Mouse (Mus musculus) heart, adult 2 months (tissue): ENCODE results near the gene Selenof. TPM values are rescaled to one million over a fixed set of nuclear protein-coding genes. Genes with fewer than 3 reads are reported as not detected.

Experiments used
- DNase-seq, 2 experiments: peaks; one replicate each; pipeline ENCODE4 v3.0.0; 2021
- H3K27ac ChIP-seq: fragments of 200-600 bp; 2 replicates; pipeline ENCODE4 v1.8.1; 2022
- H3K27me3 ChIP-seq: fragments of 200-500 bp; 2 replicates; pipeline ENCODE4 v1.6.1; 2012; ENCODE audit warnings: mild to moderate bottlenecking, low read length, inconsistent platforms, mixed read lengths; ENCODE audit not compliant: control insufficient read depth, insufficient read depth
- H3K36me3 ChIP-seq: fragments of 200-500 bp; 2 replicates; pipeline ENCODE4 v1.6.1; 2012; ENCODE audit warnings: low read length, inconsistent platforms; ENCODE audit not compliant: control insufficient read depth, insufficient read depth
- H3K4me1 ChIP-seq: fragments of 200-500 bp; 2 replicates; pipeline ENCODE4 v1.6.1; 2011; ENCODE audit warnings: low read length; ENCODE audit not compliant: control insufficient read depth, insufficient read depth
- H3K4me3 ChIP-seq: fragments of 200-600 bp; 2 replicates; pipeline ENCODE4 v1.8.1; 2022
- H3K79me2 ChIP-seq: fragments of 200-500 bp; replicated peaks from 2 replicates; pipeline ENCODE4 v1.6.1; 2012; ENCODE audit warnings: mild to moderate bottlenecking, inconsistent platforms, low read length, moderate library complexity, mixed read lengths; ENCODE audit not compliant: control insufficient read depth, insufficient read depth
- H3K9ac ChIP-seq: fragments of 200-500 bp; 2 replicates; pipeline ENCODE4 v1.6.1; 2012; ENCODE audit warnings: low read depth, mild to moderate bottlenecking, control low read depth, inconsistent platforms, low read length, mixed read lengths
- CTCF ChIP-seq: fragments of 200-600 bp; IDR thresholded peaks from 2 replicates; pipeline ENCODE4 v1.8.1; 2022; ENCODE audit warnings: antibody characterized with exemption, mild to moderate bottlenecking, moderate library complexity
- EP300 ChIP-seq: fragments of 200-500 bp; IDR thresholded peaks from 2 replicates; pipeline ENCODE4 v1.6.1; 2011; ENCODE audit warnings: low read depth, low read length, control low read depth; ENCODE audit not compliant: insufficient read depth
- POLR2A ChIP-seq: fragments of 200-500 bp; IDR thresholded peaks from 2 replicates; pipeline ENCODE4 v1.6.1; 2011; ENCODE audit warnings: mild to moderate bottlenecking, low read depth, low read length, control low read depth; ENCODE audit not compliant: insufficient read depth
- WGBS: fragments of 180-500 bp; shearing (Covaris S2); methylation state at CpG from one replicate; pipeline ENCODE4 v1.1.7; 2018; 5-methylcytosine and 5-hydroxymethylcytosine counted together
- intact Hi-C: fragments of 180-260 bp; cut with DNase I; formaldehyde crosslinking; loops from one replicate; pipeline ENCODE4 v1.15.1; 2025
- polyA plus RNA-seq: library from polyadenylated mRNA; depleted of rRNA; stranded (reverse); fragments of >200 nt; gene quantifications from 2 replicates; pipeline ENCODE4 v1.2.3, GENCODE M21; 2012
- total RNA-seq, 2 experiments: library from RNA; stranded (reverse); gene quantifications; 2 replicates each; pipeline ENCODE4 v1.2.3; 2021

Gene Selenof
- total and polyA plus RNA-seq, 3 experiments: 97.2 to 136 (median 127) TPM

DNA sequence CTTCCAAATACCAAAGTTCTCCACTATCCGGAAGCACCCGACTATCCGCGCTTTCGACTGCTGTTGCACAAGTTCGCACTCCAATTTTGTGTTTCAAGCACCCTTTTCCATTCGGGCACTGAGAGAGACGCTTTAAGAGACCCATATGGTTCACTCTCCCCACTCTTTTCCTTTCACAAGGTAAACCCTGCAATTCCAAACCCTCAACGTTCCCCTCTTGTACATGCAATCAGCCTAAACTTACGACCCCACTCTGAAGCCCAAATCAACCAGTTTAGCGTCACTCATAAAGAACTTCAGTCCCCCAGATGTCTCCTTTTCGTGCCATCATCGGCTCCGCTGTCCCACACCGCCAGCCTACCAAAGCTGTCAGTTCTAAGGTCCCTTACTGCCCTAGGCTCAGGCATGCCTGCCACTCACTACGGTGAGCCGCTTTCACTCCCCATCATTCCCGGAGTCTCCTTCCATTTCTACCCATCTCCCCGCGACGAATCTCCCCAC lies 1.2 kb upstream of the Selenof start:
- under 1% methylated on average over 21 of the region's 21 CpGs for WGBS
- Histone ChIP-seq H3K9ac (peak overlapping the region; percentile 95), H3K36me3 (peaks cover 17% of the 10 kb centered on the region), H3K4me1 (peaks cover 6% of the 10 kb centered on the region), H3K79me2 (peaks cover 5% of the 10 kb centered on the region), H3K4me3 (peak overlapping the region; percentile 92), H3K27me3 (no peaks in the 10 kb centered on the region), H3K27ac (peak overlapping the region; percentile 87)
- TF ChIP-seq CTCF (no peak), POLR2A (no peak), EP300 (no peak)
- peak in 1 of 2 experiments; percentile 15 for DNase-seq
- intact Hi-C loops: loop anchor here (2.0 kb wide), 1 partner anchor 46 kb away; no protein-coding TSS in a partner anchor

DNA sequence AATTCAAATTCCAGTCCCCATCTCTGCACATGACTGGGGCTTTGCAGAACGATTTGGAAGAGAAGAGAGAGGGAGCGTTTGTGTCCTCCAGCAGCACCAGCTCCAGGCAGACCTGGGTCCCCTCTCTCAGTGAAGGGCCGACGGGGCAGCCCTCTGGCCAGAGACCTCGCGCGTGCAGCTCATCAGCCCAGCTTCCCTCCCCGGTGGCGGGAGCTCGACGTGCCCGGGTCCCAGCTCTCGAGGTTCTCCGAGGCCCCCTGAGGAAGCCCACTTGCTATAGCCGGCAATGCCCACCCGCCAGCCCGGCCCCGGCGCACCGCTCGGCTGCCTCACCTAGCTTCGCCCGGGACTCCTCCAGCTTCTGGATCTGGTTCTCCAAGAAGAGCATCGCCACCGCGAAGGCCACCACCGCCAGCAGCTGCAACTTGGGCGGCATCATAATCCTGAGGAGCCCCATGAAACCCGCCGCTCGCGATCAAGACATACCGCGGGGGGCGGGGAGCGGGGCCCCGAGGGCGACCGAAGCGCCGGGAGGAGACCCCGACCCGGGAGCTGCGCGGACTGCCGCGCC lies 618 bp upstream of the Selenof start:
- intact Hi-C loops: loop anchor here (2.0 kb wide), 1 partner anchor 45 kb away; no protein-coding TSS in a partner anchor

DNA sequence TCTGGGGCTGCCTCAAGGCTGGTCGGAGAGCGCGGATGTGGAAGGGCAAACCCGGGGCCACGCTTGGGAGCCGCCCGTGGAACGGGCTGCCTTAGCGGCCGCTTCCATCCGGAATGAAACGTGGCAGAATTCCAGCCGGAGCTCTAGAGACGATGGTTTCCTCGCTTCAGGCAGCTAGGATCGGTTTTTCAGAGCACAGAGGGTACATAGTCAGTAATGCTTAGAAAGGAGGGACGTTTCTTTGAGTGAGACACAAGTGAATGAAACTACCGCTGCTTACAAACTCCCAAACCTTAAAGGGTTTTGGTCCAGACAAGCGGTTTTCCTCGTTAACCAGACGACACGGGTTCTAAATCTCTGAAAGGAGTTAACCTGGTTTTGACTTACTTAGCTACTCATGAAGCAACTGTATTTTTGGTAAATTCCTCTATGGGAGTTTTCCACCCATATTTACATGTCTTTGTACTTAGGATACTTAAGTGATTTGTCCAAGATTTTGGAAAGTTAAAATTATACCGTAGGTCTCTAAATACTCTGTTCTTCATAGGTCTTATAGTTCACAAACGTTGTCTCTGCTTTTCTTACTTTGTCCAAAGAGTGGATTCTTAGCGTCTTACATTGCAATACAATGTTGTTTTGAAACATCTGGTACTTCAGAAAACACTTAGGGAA lies 848 bp downstream of the Selenof start:
- H3K27ac ChIP-seq: peak overlapping the region; percentile 100
- intact Hi-C loops: loop anchor here (2.0 kb wide), 1 partner anchor 16 kb away; no protein-coding TSS in a partner anchor
- TF ChIP-seq EP300 (no peak), POLR2A (no peak), CTCF (no peak)
- H3K27me3 ChIP-seq: no peaks in the 10 kb centered on the region
- WGBS: under 1% methylated on average over 25 of the region's 25 CpGs
- peaks cover 7% of the 10 kb centered on the region for H3K79me2 ChIP-seq
- peak overlapping the region; percentile 95 for H3K9ac ChIP-seq
- DNase-seq: no peak
- H3K4me3 ChIP-seq: peak overlapping the region; percentile 83
- peaks cover 17% of the 10 kb centered on the region for H3K36me3 ChIP-seq
- peaks cover 6% of the 10 kb centered on the region for H3K4me1 ChIP-seq

More for the DNA sequence above, 618 bp upstream of the Selenof start:
- H3K9ac ChIP-seq: peak overlapping the region; percentile 95
- peak in 1 of 2 experiments; percentile 69 for DNase-seq
- peak overlapping the region; percentile 87 for H3K27ac ChIP-seq
- peaks cover 17% of the 10 kb centered on the region for H3K36me3 ChIP-seq
- no peak for TF ChIP-seq EP300
- no peak for TF ChIP-seq POLR2A
- no peak for TF ChIP-seq CTCF
- H3K27me3 ChIP-seq: no peaks in the 10 kb centered on the region
- peaks cover 6% of the 10 kb centered on the region for H3K4me1 ChIP-seq
- H3K4me3 ChIP-seq: peak overlapping the region; percentile 92
- WGBS: 1% methylated on average over 47 of the region's 47 CpGs
- H3K79me2 ChIP-seq: peaks cover 5% of the 10 kb centered on the region

DNA sequence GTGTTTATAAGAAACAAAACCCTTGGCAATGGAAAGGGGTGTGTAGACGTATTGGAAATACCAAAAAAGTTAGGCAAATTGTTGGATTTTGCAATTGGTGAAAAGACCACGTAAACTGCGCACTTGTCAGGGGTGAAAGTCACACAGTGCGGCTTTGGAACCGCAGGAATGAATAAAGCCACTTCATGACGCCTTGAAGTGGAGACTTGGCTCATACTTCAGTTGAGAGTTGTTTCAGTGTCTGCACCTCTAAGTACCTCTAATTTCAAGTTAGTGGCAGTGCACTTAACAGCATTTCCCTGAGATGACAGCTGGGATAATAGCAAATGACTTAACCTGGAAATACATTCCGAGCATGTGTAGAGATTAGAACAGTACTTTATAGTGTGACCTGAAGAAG lies 4.2 kb downstream of the Selenof start:
- Histone ChIP-seq H3K9ac (no peak overlapping the region), H3K79me2 (peaks cover 7% of the 10 kb centered on the region), H3K4me3 (no peak overlapping the region), H3K36me3 (peaks cover 21% of the 10 kb centered on the region), H3K27me3 (no peaks in the 10 kb centered on the region), H3K27ac (no peak overlapping the region), H3K4me1 (peaks cover 6% of the 10 kb centered on the region)
- TF ChIP-seq CTCF (no peak), POLR2A (no peak), EP300 (no peak)
- intact Hi-C loops: no loop called here
- no peak for DNase-seq
- WGBS: 74% methylated on average over 7 of the region's 7 CpGs

DNA sequence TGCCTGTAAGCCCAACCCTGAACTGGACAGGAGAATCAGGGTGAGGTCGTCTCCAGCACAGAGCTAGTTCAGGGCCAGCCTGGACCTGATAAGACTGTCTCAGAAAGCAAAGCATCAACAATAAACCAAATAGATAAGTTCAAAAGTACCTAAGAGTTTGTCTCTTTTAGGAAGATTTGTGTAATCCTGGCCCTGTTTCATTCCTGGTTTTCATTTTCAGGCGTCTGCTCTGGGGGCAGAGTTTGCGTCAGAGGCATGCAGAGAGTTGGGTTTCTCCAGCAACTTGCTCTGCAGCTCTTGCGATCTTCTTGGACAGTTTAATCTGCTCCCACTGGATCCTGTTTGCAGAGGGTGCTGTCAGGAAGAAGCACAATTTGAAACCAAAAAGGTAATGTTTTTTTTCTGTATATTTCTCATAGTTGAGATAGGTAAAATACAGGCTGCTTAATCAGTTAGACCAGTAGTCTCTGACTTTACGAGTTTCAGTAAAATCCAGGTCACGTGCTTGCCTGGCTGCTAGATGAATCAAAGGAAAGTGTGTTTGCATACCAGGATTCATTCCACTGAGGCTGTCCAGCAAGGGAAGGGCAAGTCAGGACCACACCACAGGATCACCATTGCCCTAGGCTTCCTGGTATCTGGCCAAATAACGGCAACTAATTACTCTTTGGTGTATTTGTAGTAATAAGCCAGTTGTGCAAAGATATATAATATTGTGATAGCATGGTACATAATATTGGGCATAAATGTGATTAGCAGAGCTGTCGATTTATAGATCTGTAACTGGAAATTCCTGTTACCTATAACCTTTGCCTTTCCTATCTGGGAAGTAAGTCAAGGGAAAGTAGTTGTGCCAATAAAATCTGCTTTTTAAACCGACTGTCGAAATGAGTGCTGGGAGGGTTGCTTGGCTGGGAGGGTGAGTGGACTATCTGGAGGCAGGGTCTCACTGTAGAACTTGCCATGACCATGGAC lies 7.5 kb downstream of the Selenof start:
- H3K4me3 ChIP-seq: no peak overlapping the region
- intact Hi-C loops: no loop called here
- no peak overlapping the region for H3K27ac ChIP-seq
- WGBS: 68% methylated on average over 10 of the region's 10 CpGs
- no peaks in the 10 kb centered on the region for H3K27me3 ChIP-seq
- TF ChIP-seq EP300: no peak
- no peak for TF ChIP-seq POLR2A
- TF ChIP-seq CTCF: no peak
- H3K4me1 ChIP-seq: peaks cover 10% of the 10 kb centered on the region
- H3K79me2 ChIP-seq: peaks cover 10% of the 10 kb centered on the region
- H3K36me3 ChIP-seq: peaks cover 23% of the 10 kb centered on the region
- no peak for DNase-seq
- H3K9ac ChIP-seq: no peak overlapping the region
